10 mouse cellular contexts compared by ENCODE assay signal in the genomic region with DNA sequence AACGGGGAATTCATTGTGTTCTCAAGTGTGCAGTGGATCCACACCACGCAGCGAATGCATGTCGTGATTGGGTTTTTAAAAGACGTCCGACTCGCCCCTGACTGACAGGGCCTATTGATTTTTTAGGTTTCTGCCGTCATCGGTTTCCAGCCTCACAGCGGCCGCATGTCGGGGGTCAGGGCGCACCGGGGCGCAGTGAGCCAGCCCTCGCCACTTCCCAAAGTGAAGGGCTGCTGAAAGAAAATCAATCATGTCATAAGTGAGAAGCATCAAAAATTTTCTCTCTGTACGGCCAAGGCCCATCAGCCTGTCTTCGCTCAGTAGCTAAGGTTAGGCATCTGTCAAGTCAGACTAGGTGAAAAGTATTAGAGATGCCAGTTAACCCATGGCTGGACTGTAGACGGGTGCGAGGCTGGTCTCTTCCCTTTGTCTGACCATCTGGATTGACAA.
DNase-seq lines count a peak whose midpoint lies in the region; ATAC-seq lines count a peak whose summit lies in the region.
"Had no signal": no experiment of that assay in that cellular context is flagged by ENCODE, and none has a peak within 500 bp of the region (broad histone marks: within the 10 kb centered on the region; RNA-seq: fewer than 3 reads in every experiment).

No protein-coding gene starts in this region.

- H3K36me3 ChIP-seq in lung, embryonic 15.5 days, result no peaks in the 10 kb centered on the region
- no peaks in the 10 kb centered on the region for H3K36me3 ChIP-seq in limb, embryonic 10.5 days

- peaks cover 4% of the 10 kb centered on the region; the same call in 1 of the 2 replicates for H3K27me3 ChIP-seq in lung, embryonic 15.5 days
- H3K27me3 ChIP-seq in limb, embryonic 10.5 days (ENCODE audit: low read depth, poor library complexity, severe bottlenecking), result no peaks in the 10 kb centered on the region
- H3K27me3 ChIP-seq: Patski had no signal

- WGBS in lung, embryonic 15.5 days, result 39% methylated on average over 20 of the region's 20 CpGs
- WGBS in limb, embryonic 10.5 days, result 60% methylated on average over 20 of the region's 20 CpGs

- peak; percentile 20 to 25 for DNase-seq in cerebellum, postnatal 10 days
- DNase-seq in cerebellum, adult 11-12 months, result no peak
- no peak for DNase-seq in lung, adult 18-20 months
- peak; percentile 29 for DNase-seq in limb, embryonic 10.5 days (ENCODE audit: low spot score)
- DNase-seq in retina, embryonic 14.5 days (ENCODE audit: low spot score), result peak; percentile 56
- no peak for DNase-seq in urinary bladder, adult 2 months (ENCODE audit: low spot score)
- DNase-seq in cerebellum, adult 9-10 months, result no peak

- no peak overlapping the region for H3K9ac ChIP-seq in lung, embryonic 15.5 days

- no peak overlapping the region for H3K4me3 ChIP-seq in lung, embryonic 15.5 days
- H3K4me3 ChIP-seq in limb, embryonic 10.5 days, result no peak overlapping the region
- H3K4me3 ChIP-seq: myocyte had no signal

- no peaks in the 10 kb centered on the region for H3K9me3 ChIP-seq in lung, embryonic 15.5 days
- no peaks in the 10 kb centered on the region for H3K9me3 ChIP-seq in limb, embryonic 10.5 days (replicated peaks)

- peak overlapping the region; percentile 27; the same call in 1 of the 2 replicates for H3K4me2 ChIP-seq in lung, embryonic 15.5 days

- no peak; the same call in 1 of the 2 replicates for ATAC-seq in lung, embryonic 15.5 days (ENCODE audit: borderline replicate concordance, extremely low read depth, low FRiP score, low TSS enrichment)
- ATAC-seq: Patski had no signal

- 0 out of 2 replicates have a peak, but pooled peaks cover 5% of the 10 kb centered on the region for H3K4me1 ChIP-seq in lung, embryonic 15.5 days
- peaks cover 40% of the 10 kb centered on the region for H3K4me1 ChIP-seq in limb, embryonic 10.5 days

- no peak overlapping the region for H3K27ac ChIP-seq in lung, embryonic 15.5 days
- H3K27ac ChIP-seq in limb, embryonic 10.5 days, result no peak overlapping the region

Comparison
In these comparisons a context has a peak if more than half of its experiments do, and no peak if none do; other contexts are left out.
1. DNase-seq: peak in cerebellum, postnatal 10 days (2 of 2), limb, embryonic 10.5 days (single experiment) and retina, embryonic 14.5 days (single experiment); none in cerebellum, adult 11-12 months (single experiment), lung, adult 18-20 months (0 of 2), urinary bladder, adult 2 months (single experiment) and cerebellum, adult 9-10 months (single experiment).